In the genomic region with DNA sequence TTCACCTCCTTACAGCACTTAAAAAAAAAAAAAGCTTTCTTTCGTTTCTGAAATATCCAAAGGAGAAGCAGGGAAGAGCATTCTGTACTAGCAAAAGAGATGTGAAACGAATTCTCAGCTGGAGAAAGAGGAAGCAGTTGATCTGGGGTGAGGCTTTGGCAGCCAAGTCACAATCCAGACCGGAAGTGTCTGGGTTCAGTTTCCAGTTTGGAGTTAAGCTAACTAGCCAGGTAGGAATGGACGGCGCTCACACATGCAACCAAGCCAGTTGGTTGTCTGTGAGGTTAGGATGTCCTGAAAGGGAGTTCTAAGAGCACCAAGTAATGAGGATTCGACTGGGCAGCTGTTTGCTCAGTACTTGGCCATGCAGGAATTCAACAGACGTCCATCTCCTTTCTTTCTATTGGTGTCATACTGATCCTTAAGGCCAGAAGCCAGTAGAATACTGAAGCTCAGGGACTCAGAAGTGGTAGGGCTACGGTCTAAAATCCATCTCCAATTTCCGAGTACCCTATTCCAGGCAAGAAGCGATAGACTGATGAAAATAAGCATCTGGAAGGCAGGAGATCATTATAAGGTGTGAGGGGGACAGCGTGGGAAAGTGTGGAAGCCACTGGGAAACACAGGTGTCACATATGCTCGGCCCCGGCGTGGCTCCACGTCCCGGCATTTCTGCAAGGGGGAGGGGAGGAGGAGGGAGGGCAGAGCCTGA, we compare ENCODE assay signal across 8 mouse cellular contexts. TPM values are rescaled to one million over a fixed set of nuclear protein-coding genes. Genes with fewer than 3 reads are reported as not detected.
DNase-seq lines count a peak whose midpoint lies in the region; ATAC-seq and TF ChIP-seq lines count a peak whose summit lies in the region.

No protein-coding gene starts in this region.

- no peak for TF ChIP-seq POLR2A in ES-Bruce4 (IDR thresholded peaks at IDR 0.05; ENCODE audit: insufficient read depth, low read length)

- DNase-seq in 3T3-L1 (ENCODE audit: low read depth, low spot score): peak; percentile 20
- DNase-seq in forebrain, embryonic 11.5 days (ENCODE audit: low spot score): no peak
- DNase-seq in neural tube, embryonic 10.5 days (ENCODE audit: extremely low spot score, low spot score): peak; percentile 21
- no peak for DNase-seq in retina, postnatal 1 day
- no peak for DNase-seq in cerebellum, adult 11-12 months

- peak overlapping the region; percentile 43 for H3K9ac ChIP-seq in ES-Bruce4 (ENCODE audit: low read depth, poor library complexity, severe bottlenecking)
- H3K9ac ChIP-seq in forebrain, embryonic 11.5 days (ENCODE audit: low read length): peak overlapping the region; percentile 87
- H3K9ac ChIP-seq in hindbrain, embryonic 15.5 days: peak overlapping the region; percentile 64
- H3K9ac ChIP-seq in liver, embryonic 15.5 days: peak overlapping the region; percentile 72

- H3K4me1 ChIP-seq in ES-Bruce4 (ENCODE audit: control insufficient read depth, insufficient read depth, low read length): no peaks in the 10 kb centered on the region
- H3K4me1 ChIP-seq in forebrain, embryonic 11.5 days (replicated peaks; ENCODE audit: control insufficient read depth, insufficient read depth, low read length): no peaks in the 10 kb centered on the region; the same call in 1 of the 2 replicates
- peaks cover 18% of the 10 kb centered on the region for H3K4me1 ChIP-seq in hindbrain, embryonic 15.5 days (replicated peaks)
- H3K4me1 ChIP-seq in liver, embryonic 15.5 days (replicated peaks): peaks cover 24% of the 10 kb centered on the region

- no peaks in the 10 kb centered on the region for H3K9me3 ChIP-seq in ES-Bruce4 (replicated peaks; ENCODE audit: control insufficient read depth, insufficient read depth, low read length, poor library complexity, severe bottlenecking)
- no peaks in the 10 kb centered on the region for H3K9me3 ChIP-seq in forebrain, embryonic 11.5 days (ENCODE audit: control insufficient read depth, low read length)
- no peaks in the 10 kb centered on the region for H3K9me3 ChIP-seq in hindbrain, embryonic 15.5 days
- no peaks in the 10 kb centered on the region for H3K9me3 ChIP-seq in liver, embryonic 15.5 days (replicated peaks)

- 21% methylated on average over 16 of the region's 16 CpGs for WGBS in forebrain, embryonic 11.5 days
- WGBS in hindbrain, embryonic 15.5 days: 23% methylated on average over 16 of the region's 16 CpGs
- WGBS in liver, embryonic 15.5 days (ENCODE audit: insufficient replicate concordance): 4% methylated on average over 16 of the region's 16 CpGs

- H3K27ac ChIP-seq in ES-Bruce4 (ENCODE audit: insufficient read depth, low read length): no peak overlapping the region
- 0 out of 2 replicates have a peak overlapping the region, but pooled peaks have one; percentile 12 for H3K27ac ChIP-seq in forebrain, embryonic 11.5 days (ENCODE audit: low read depth, low read length)
- peak overlapping the region; percentile 91 for H3K27ac ChIP-seq in hindbrain, embryonic 15.5 days (replicated peaks)
- peak overlapping the region; percentile 78 for H3K27ac ChIP-seq in liver, embryonic 15.5 days (replicated peaks)

- TF ChIP-seq EP300 in ES-Bruce4 (IDR thresholded peaks at IDR 0.05; ENCODE audit: insufficient read depth, low read depth, low read length): no peak

- H3K4me3 ChIP-seq in ES-Bruce4 (ENCODE audit: low read depth, low read length): peak overlapping the region; percentile 71
- H3K4me3 ChIP-seq in forebrain, embryonic 11.5 days (ENCODE audit: low read depth, low read length): peak overlapping the region; percentile 58
- peak overlapping the region; percentile 61 for H3K4me3 ChIP-seq in hindbrain, embryonic 15.5 days
- H3K4me3 ChIP-seq in liver, embryonic 15.5 days (replicated peaks): peak overlapping the region; percentile 67

- 0 out of 2 replicates have a peak, but pooled peaks have one; percentile 10 for ATAC-seq in forebrain, embryonic 11.5 days (replicated peaks; ENCODE audit: low FRiP score)
- peak; percentile 50 for ATAC-seq in hindbrain, embryonic 15.5 days (ENCODE audit: low FRiP score, low read depth)
- peak; percentile 66 for ATAC-seq in liver, embryonic 15.5 days (ENCODE audit: insufficient read depth)

- TF ChIP-seq CTCF in ES-Bruce4 (IDR thresholded peaks at IDR 0.05; ENCODE audit: low read depth, low read length): no peak

- H3K4me2 ChIP-seq in forebrain, embryonic 11.5 days (ENCODE audit: low read depth, low read length, severe bottlenecking): peak overlapping the region; percentile 60
- peak overlapping the region; percentile 58 for H3K4me2 ChIP-seq in hindbrain, embryonic 15.5 days
- peak overlapping the region; percentile 83 for H3K4me2 ChIP-seq in liver, embryonic 15.5 days

- H3K36me3 ChIP-seq in ES-Bruce4 (ENCODE audit: control insufficient read depth, insufficient read depth, low read length, poor library complexity, severe bottlenecking): no peaks in the 10 kb centered on the region
- H3K36me3 ChIP-seq in forebrain, embryonic 11.5 days (ENCODE audit: control insufficient read depth, insufficient read depth, low read length): no peaks in the 10 kb centered on the region
- no peaks in the 10 kb centered on the region for H3K36me3 ChIP-seq in hindbrain, embryonic 15.5 days
- peaks cover 2% of the 10 kb centered on the region; the same call in 1 of the 2 replicates for H3K36me3 ChIP-seq in liver, embryonic 15.5 days (replicated peaks)

- no peaks in the 10 kb centered on the region for H3K27me3 ChIP-seq in ES-Bruce4 (ENCODE audit: control insufficient read depth, insufficient read depth, low read length, poor library complexity, severe bottlenecking)
- no peaks in the 10 kb centered on the region for H3K27me3 ChIP-seq in forebrain, embryonic 11.5 days (ENCODE audit: control insufficient read depth, insufficient read depth, low read length)
- no peaks in the 10 kb centered on the region for H3K27me3 ChIP-seq in hindbrain, embryonic 15.5 days
- peaks cover 3% of the 10 kb centered on the region; the same call in 1 of the 2 replicates for H3K27me3 ChIP-seq in liver, embryonic 15.5 days

RNA-seq across cellular contexts. Expression of a gene that starts 13.0 kb away (rescaled TPM):
- 37.9 and 41.0 TPM in 2 replicates for polyA plus RNA-seq in ES-Bruce4 (2011; ENCODE audit: insufficient read depth, insufficient read length, low read depth, missing spikeins)
- polyA plus RNA-seq in forebrain, embryonic 11.5 days (2014; fragmentation: Nextera tagmentation; extraction: Ambion mirVana): 43.4 and 44.8 TPM in 2 replicates
- polyA plus RNA-seq in hindbrain, embryonic 15.5 days (2015; fragmentation: Nextera tagmentation; extraction: Ambion mirVana): 56.2 and 58.1 TPM in 2 replicates
- 11.3 and 12.9 TPM in 2 replicates for polyA plus RNA-seq in liver, embryonic 15.5 days (2015; fragmentation: Nextera tagmentation; extraction: Ambion mirVana)

RNA-seq across cellular contexts. Expression of a gene that starts 25.2 kb away (rescaled TPM):
- 16.3 and 17.2 TPM in 2 replicates for polyA plus RNA-seq in ES-Bruce4 (2011; ENCODE audit: insufficient read depth, insufficient read length, low read depth, missing spikeins)
- polyA plus RNA-seq in forebrain, embryonic 11.5 days (2014; fragmentation: Nextera tagmentation; extraction: Ambion mirVana): 21.3 and 24.4 TPM in 2 replicates
- 28.6 and 30.4 TPM in 2 replicates for polyA plus RNA-seq in hindbrain, embryonic 15.5 days (2015; fragmentation: Nextera tagmentation; extraction: Ambion mirVana)
- 17.0 and 19.3 TPM in 2 replicates for polyA plus RNA-seq in liver, embryonic 15.5 days (2015; fragmentation: Nextera tagmentation; extraction: Ambion mirVana)

RNA-seq across cellular contexts. Expression of a gene that starts 31.1 kb away (rescaled TPM):
- polyA plus RNA-seq in ES-Bruce4 (2011; ENCODE audit: insufficient read depth, insufficient read length, low read depth, missing spikeins): 25.5 and 26.8 TPM in 2 replicates
- polyA plus RNA-seq in forebrain, embryonic 11.5 days (2014; fragmentation: Nextera tagmentation; extraction: Ambion mirVana): 26.5 and 28.8 TPM in 2 replicates
- 118 and 130 TPM in 2 replicates for polyA plus RNA-seq in hindbrain, embryonic 15.5 days (2015; fragmentation: Nextera tagmentation; extraction: Ambion mirVana)
- polyA plus RNA-seq in liver, embryonic 15.5 days (2015; fragmentation: Nextera tagmentation; extraction: Ambion mirVana): 4.1 and 5.0 TPM in 2 replicates

RNA-seq across cellular contexts. Expression of a gene that starts 35.4 kb away (rescaled TPM):
- polyA plus RNA-seq in ES-Bruce4 (2011; ENCODE audit: insufficient read depth, insufficient read length, low read depth, missing spikeins): 104 and 118 TPM in 2 replicates
- 117 and 118 TPM in 2 replicates for polyA plus RNA-seq in forebrain, embryonic 11.5 days (2014; fragmentation: Nextera tagmentation; extraction: Ambion mirVana)
- polyA plus RNA-seq in hindbrain, embryonic 15.5 days (2015; fragmentation: Nextera tagmentation; extraction: Ambion mirVana): 91.5 and 94.6 TPM in 2 replicates
- 29.4 and 33.9 TPM in 2 replicates for polyA plus RNA-seq in liver, embryonic 15.5 days (2015; fragmentation: Nextera tagmentation; extraction: Ambion mirVana)

RNA-seq across cellular contexts. Expression of a gene that starts 35.8 kb away (rescaled TPM):
- 116 and 120 TPM in 2 replicates for polyA plus RNA-seq in ES-Bruce4 (2011; ENCODE audit: insufficient read depth, insufficient read length, low read depth, missing spikeins)
- 29.9 and 38.8 TPM in 2 replicates for polyA plus RNA-seq in forebrain, embryonic 11.5 days (2014; fragmentation: Nextera tagmentation; extraction: Ambion mirVana)
- polyA plus RNA-seq in hindbrain, embryonic 15.5 days (2015; fragmentation: Nextera tagmentation; extraction: Ambion mirVana): 22.6 and 24.0 TPM in 2 replicates
- polyA plus RNA-seq in liver, embryonic 15.5 days (2015; fragmentation: Nextera tagmentation; extraction: Ambion mirVana): 8.6 and 13.6 TPM in 2 replicates

Comparison
In these comparisons a context has a peak if more than half of its experiments do, and no peak if none do; other contexts are left out.
1. DNase-seq: peak in 3T3-L1 (single experiment) and neural tube, embryonic 10.5 days (single experiment); none in forebrain, embryonic 11.5 days (single experiment), retina, postnatal 1 day (single experiment) and cerebellum, adult 11-12 months (single experiment).
2. ATAC-seq: peak in every context shown above with its lines; median percentile 66 in liver, embryonic 15.5 days; 50 in hindbrain, embryonic 15.5 days; 10 in forebrain, embryonic 11.5 days.
3. Peak in every context shown above with its lines, with median percentiles within 50 percentile points of each other: H3K4me3 ChIP-seq, H3K9ac ChIP-seq and H3K4me2 ChIP-seq.